Mouse (Mus musculus): Measurements from ENCODE around the gene Arhgap5. TPM values are rescaled to one million over a fixed set of nuclear protein-coding genes. Genes with fewer than 3 reads are reported as not detected.
"Not testable (repeated sequence)": the region's sequence is repeated elsewhere in the genome, so short reads cannot be mapped to it uniquely, and the experiment has no call there.

The Arhgap5 gene
- polyA plus RNA-seq, 2 experiments = 27.1 to 58.4 TPM

GRCm38 (mm10) chr12:52573371-52573770 is 69.6 kb downstream of the Arhgap5 start:
- no peaks in the 10 kb centered on the region for H3K4me1 ChIP-seq (ENCODE audit: control insufficient read depth, insufficient read depth, low read length)
- H3K4me3 ChIP-seq (replicated peaks; ENCODE audit: low read length) = no peak overlapping the region
- no peaks in the 10 kb centered on the region for H3K9me3 ChIP-seq (ENCODE audit: control insufficient read depth, low read length)
- H3K9ac ChIP-seq (ENCODE audit: low read depth, low read length, severe bottlenecking) = no peak overlapping the region
- ATAC-seq (ENCODE audit: low FRiP score, low read depth) (no peak), DNase-seq (ENCODE audit: low spot score) (no peak)
- H3K27ac ChIP-seq (replicated peaks; ENCODE audit: low read depth, low read length) = no peak overlapping the region
- H3K4me2 ChIP-seq (replicated peaks; ENCODE audit: low read depth, low read length, severe bottlenecking) = no peak overlapping the region
- 97% methylated on average over 2 of the region's 2 CpGs for WGBS
- H3K36me3 ChIP-seq (ENCODE audit: control insufficient read depth, insufficient read depth, low read length) = peaks cover 5% of the 10 kb centered on the region; the same call in 1 of the 2 replicates
- no peak for TF ChIP-seq POLR2A (IDR thresholded peaks at IDR 0.05; ENCODE audit: borderline replicate concordance, extremely low read depth, insufficient read depth, insufficient read length)
- H3K27me3 ChIP-seq (ENCODE audit: control insufficient read depth, insufficient read depth, low read length) = no peaks in the 10 kb centered on the region

- H3K9me3 ChIP-seq (ENCODE audit: control insufficient read depth, low read length); ATAC-seq (ENCODE audit: low FRiP score, low read depth): not testable (repeated sequence)
- 80% methylated on average over 2 of the region's 2 CpGs for WGBS
These were observed 82.7 kb downstream of the Arhgap5 start for GRCm38 (mm10) chr12:52586466-52586865.

GRCm38 (mm10) chr12:52587473-52588010 is 83.8 kb downstream of the Arhgap5 start:
- DNase-seq (ENCODE audit: low spot score) (peak; percentile 72), ATAC-seq (ENCODE audit: low FRiP score, low read depth) (peak; percentile 85)
- no peak for TF ChIP-seq POLR2A (IDR thresholded peaks at IDR 0.05; ENCODE audit: borderline replicate concordance, extremely low read depth, insufficient read depth, insufficient read length)
- Histone ChIP-seq H3K4me1 (ENCODE audit: control insufficient read depth, insufficient read depth, low read length) (0 out of 2 replicates have a peak, but pooled peaks cover 5% of the 10 kb centered on the region), H3K4me2 (replicated peaks; ENCODE audit: low read depth, low read length, severe bottlenecking) (no peak overlapping the region), H3K27me3 (ENCODE audit: control insufficient read depth, insufficient read depth, low read length) (no peaks in the 10 kb centered on the region), H3K4me3 (replicated peaks; ENCODE audit: low read length) (no peak overlapping the region), H3K9ac (ENCODE audit: low read depth, low read length, severe bottlenecking) (no peak overlapping the region), H3K27ac (replicated peaks; ENCODE audit: low read depth, low read length) (no peak overlapping the region), H3K36me3 (ENCODE audit: control insufficient read depth, insufficient read depth, low read length) (no peaks in the 10 kb centered on the region), H3K9me3 (ENCODE audit: control insufficient read depth, low read length) (no peaks in the 10 kb centered on the region)
- 12% methylated on average over 2 of the region's 2 CpGs for WGBS

More at GRCm38 (mm10) chr12:52586466-52586865, 82.7 kb downstream of the Arhgap5 start:
- not testable (repeated sequence) for H3K36me3 ChIP-seq (ENCODE audit: control insufficient read depth, insufficient read depth, low read length); H3K4me2 ChIP-seq (replicated peaks; ENCODE audit: low read depth, low read length, severe bottlenecking); H3K27ac ChIP-seq (replicated peaks; ENCODE audit: low read depth, low read length); H3K4me1 ChIP-seq (ENCODE audit: control insufficient read depth, insufficient read depth, low read length); H3K4me3 ChIP-seq (replicated peaks; ENCODE audit: low read length); DNase-seq (ENCODE audit: low spot score); H3K9ac ChIP-seq (ENCODE audit: low read depth, low read length, severe bottlenecking); H3K27me3 ChIP-seq (ENCODE audit: control insufficient read depth, insufficient read depth, low read length)

- DNase-seq (ENCODE audit: low spot score) (no peak), ATAC-seq (ENCODE audit: low FRiP score, low read depth) (no peak)
- Histone ChIP-seq H3K36me3 (ENCODE audit: control insufficient read depth, insufficient read depth, low read length) (no peaks in the 10 kb centered on the region), H3K4me3 (replicated peaks; ENCODE audit: low read length) (no peak overlapping the region), H3K9me3 (ENCODE audit: control insufficient read depth, low read length) (no peaks in the 10 kb centered on the region), H3K4me2 (replicated peaks; ENCODE audit: low read depth, low read length, severe bottlenecking) (no peak overlapping the region), H3K27ac (replicated peaks; ENCODE audit: low read depth, low read length) (no peak overlapping the region), H3K27me3 (ENCODE audit: control insufficient read depth, insufficient read depth, low read length) (no peaks in the 10 kb centered on the region), H3K4me1 (ENCODE audit: control insufficient read depth, insufficient read depth, low read length) (no peaks in the 10 kb centered on the region), H3K9ac (ENCODE audit: low read depth, low read length, severe bottlenecking) (no peak overlapping the region)
- no peak for TF ChIP-seq POLR2A (IDR thresholded peaks at IDR 0.05; ENCODE audit: borderline replicate concordance, extremely low read depth, insufficient read depth, insufficient read length)
- WGBS = 85% methylated on average over 7 of the region's 7 CpGs
These were observed 91.8 kb downstream of the Arhgap5 start for GRCm38 (mm10) chr12:52595389-52596185.

- H3K4me2 ChIP-seq (replicated peaks; ENCODE audit: low read depth, low read length, severe bottlenecking) = peak overlapping the region; percentile 71
- peak overlapping the region; percentile 90 for H3K9ac ChIP-seq (ENCODE audit: low read depth, low read length, severe bottlenecking)
- H3K36me3 ChIP-seq (ENCODE audit: control insufficient read depth, insufficient read depth, low read length) = no peaks in the 10 kb centered on the region
- 20% methylated on average over 2 of the region's 2 CpGs for WGBS
- no peaks in the 10 kb centered on the region for H3K4me1 ChIP-seq (ENCODE audit: control insufficient read depth, insufficient read depth, low read length)
- no peak for DNase-seq (ENCODE audit: low spot score)
- no peak for ATAC-seq (ENCODE audit: low FRiP score, low read depth)
- TF ChIP-seq POLR2A (IDR thresholded peaks at IDR 0.05; ENCODE audit: borderline replicate concordance, extremely low read depth, insufficient read depth, insufficient read length) = no peak
- no peaks in the 10 kb centered on the region for H3K9me3 ChIP-seq (ENCODE audit: control insufficient read depth, low read length)
- no peaks in the 10 kb centered on the region for H3K27me3 ChIP-seq (ENCODE audit: control insufficient read depth, insufficient read depth, low read length)
- H3K4me3 ChIP-seq (replicated peaks; ENCODE audit: low read length) = peak overlapping the region; percentile 84
- peak overlapping the region; percentile 96 for H3K27ac ChIP-seq (replicated peaks; ENCODE audit: low read depth, low read length)
These were observed 98.7 kb downstream of the Arhgap5 start for GRCm38 (mm10) chr12:52602471-52602870.
